Mouse (Mus musculus): ENCODE measurements around the gene Cep128.
A peak's percentile ranks its signal among the peaks of the same experiment; 100 is the strongest.

Cep128 gene

DNA sequence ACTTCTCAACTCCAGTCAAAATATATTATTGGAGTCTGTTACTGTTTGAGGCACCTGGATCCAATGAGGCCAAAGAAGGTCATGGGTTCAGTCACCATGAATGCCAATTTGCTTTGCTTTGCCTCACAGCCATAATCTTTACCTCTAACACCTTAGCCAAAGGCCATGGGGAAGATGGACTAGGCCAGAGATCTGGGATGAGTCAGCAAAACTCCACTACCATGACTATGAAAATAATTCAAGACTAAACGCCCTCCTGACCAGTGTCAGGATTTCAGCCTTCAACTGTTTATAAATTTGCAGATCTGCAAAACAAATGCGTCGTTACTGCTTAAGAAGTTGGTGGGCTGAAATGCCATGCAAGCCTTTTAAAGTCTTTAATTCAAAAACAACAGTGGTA lies 76.5 kb downstream of the Cep128 start:
- no peak for DNase-seq (ENCODE audit: low read depth)

DNA sequence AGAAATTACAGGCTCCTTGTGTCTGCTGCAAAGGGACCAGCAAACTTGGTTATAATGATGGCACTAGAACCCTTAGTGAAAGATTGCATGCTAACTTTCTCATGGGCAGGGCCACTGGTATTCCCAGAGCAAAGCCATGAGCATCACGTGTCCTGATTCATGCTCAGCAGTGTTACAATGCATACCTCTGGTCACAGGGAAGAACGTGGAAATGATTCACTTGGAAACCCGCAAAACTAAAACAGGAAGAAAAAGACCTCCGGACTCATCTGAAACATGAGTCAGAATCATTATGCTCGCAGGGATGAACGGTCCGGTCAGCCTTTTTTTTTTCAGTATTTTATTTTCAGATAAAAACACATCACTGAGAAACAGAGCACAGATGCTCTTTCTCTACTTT lies 78.4 kb downstream of the Cep128 start:
- no peak for DNase-seq (ENCODE audit: low read depth)

DNA sequence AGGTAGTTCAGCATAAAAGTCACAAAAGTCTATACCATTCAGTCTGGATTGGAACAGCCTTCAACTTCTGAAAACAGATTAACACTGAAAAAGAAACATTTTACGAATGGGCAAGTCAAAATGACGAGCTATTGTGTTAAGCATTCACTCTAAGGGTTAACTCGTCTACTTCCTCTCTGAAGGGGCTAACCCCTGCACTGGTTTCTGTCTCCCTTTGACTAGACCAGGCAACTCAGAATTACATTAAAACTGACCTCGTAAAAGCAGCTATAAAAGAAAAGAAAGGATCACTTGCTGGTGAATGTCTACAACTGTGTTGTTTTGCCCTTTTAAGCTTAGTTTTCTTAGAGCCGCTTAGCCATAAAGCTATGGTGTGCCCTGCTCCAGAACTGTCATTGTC lies 79.2 kb downstream of the Cep128 start:
- no peak for DNase-seq (ENCODE audit: low read depth)

DNA sequence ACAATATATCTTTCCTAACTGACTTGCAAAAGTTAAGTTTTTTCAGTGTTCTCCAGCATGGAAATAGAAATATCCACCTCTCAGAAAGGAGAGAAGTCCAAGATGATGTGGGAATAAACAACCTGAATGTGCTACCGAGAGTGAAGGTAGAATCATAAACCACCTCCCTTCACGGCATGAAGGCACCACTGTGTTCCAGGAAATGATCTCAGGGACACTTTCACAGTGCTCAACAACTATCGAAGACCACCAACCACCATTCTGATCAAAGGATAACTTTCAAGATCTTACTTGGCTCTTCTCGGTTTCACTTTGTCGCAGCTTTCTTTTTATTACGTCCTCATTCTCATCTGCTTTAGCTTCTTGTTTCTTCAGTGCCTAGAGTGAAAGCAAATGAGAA lies 85.5 kb downstream of the Cep128 start:
- DNase-seq (ENCODE audit: low read depth), result peak; percentile 54

DNA sequence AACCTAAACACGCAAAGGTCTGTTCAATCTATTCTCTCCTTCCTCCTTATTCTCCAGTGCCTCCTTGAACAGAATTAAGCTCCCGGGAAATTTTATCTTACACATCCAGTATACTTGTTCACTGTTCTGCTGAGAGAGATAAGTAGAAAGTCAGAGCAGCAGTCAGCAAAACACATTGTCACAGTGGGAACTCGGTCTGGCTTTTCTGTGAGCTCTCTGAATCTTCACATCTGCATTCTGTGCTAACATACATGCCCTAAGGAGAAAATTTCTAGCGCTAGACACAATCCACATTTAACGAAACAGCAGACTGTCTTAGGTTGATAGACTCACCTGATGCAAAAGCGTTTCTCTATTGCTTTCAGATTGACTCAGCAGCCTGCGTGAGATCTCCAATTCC lies 88.3 kb downstream of the Cep128 start:
- DNase-seq (ENCODE audit: low read depth), result peak; percentile 5

DNA sequence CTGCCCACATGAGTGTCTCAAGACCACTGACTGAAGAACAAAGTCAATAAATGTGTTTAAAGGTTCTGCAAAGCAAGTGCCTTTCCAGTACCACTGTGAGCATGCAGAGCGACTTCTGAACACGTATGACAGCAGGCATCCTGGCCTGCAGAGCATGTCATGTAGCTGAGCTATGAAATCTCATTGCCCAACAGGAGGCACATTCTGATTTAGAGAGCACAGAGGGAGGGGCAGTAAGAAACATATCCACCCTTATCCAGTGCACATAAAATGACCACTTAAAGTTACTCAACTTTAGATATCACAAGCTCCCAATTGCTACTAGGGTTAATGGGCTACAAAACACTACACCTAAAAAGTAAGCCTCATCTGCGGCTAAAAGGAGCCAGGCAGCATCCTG lies 88.8 kb downstream of the Cep128 start:
- DNase-seq (ENCODE audit: low read depth), result no peak

DNA sequence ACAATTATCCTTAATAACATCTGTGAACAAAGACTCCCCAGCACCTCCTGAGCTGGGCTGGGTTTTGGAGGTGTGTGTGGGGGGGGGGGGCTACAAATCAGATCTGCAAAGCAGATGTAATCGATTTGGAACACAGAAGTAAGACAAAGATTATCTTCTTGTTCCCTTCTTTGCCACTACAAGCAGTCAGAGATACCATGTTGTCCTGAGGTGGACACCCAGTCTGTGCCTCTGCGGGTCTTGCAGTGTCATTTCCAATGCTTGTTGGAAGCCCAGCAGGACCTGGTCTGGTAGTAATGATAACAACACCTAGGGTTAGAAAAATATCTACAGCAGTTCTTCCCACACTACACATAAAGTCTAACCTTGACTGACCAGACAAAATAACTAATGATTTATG lies 110.3 kb downstream of the Cep128 start:
- DNase-seq (ENCODE audit: low read depth), result no peak

DNA sequence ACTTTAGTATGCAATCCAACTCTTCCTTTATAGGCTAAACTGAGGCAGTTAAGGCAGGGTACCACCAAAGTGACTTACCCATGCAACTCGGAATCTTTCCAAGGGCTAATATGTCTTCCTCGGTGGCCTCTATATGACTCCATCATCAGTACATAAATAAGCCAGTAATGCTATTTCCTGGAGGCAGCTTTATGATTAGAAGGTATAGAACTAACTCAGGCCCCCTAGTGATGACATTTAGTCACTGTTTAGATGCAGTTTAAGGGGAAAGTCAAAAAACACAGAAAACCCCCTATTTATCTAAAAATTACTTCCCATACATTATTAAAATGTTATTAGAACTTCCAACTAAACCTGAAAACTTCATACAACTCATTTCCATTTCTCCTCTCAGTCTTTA lies 114.6 kb downstream of the Cep128 start:
- peak; percentile 22 for DNase-seq (ENCODE audit: low read depth)

DNA sequence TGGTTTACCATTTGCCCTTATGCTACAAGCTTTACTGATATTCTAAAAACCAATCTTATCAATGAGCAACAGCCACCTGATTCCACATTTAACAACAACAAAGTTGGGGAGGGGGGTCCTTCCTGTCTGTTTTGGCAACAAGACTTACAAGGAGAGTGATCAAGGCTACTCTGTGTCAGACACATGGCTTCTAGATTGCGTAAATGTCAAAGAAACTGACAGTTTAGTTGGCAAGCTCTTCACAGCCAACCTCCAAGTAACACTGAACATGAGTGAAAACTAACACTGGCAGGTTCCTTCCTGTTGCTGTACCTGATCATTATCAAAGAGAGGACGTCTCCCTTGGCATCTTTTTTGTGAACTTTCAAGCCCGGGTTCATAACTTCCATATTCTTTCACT lies 115.2 kb downstream of the Cep128 start:
- DNase-seq (ENCODE audit: low read depth), result peak; percentile 23

DNA sequence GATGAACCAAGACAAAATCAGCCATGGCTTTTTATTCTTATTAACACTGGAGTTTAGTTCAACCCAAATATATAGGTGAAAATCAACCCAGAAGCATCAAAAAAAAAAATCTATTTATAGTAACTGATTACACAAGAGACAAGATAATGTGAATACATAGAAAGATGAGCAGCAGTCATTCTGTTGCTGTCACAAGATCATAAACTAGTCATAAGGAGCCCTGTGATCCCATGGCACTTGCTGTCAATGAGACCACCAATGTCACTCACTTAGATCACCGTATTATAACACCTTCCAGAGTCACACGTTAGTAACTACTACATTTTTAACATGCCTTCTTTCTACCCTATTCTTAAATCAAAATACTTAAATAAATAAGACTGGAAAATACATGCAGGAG lies 118.2 kb downstream of the Cep128 start:
- DNase-seq (ENCODE audit: low read depth), result no peak

DNA sequence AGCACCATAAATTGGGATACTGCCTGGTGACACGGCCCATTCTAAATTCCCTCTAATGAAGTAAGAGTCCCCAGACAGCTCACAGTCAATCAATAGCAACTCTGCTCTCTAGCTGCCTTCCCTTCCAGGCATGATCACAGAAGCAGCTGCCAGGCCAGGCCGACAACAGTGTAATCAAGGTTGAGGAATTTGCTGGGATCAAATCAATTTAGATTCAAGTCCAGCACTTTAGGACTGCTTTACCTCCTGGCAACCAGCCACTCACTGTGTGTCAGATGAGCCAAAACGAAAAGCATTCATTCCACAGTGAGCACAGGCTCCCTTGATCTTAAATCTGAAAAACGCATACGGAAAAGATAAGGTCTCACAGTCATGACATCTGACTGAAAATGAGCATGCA lies 118.7 kb downstream of the Cep128 start:
- DNase-seq (ENCODE audit: low read depth), result no peak

DNA sequence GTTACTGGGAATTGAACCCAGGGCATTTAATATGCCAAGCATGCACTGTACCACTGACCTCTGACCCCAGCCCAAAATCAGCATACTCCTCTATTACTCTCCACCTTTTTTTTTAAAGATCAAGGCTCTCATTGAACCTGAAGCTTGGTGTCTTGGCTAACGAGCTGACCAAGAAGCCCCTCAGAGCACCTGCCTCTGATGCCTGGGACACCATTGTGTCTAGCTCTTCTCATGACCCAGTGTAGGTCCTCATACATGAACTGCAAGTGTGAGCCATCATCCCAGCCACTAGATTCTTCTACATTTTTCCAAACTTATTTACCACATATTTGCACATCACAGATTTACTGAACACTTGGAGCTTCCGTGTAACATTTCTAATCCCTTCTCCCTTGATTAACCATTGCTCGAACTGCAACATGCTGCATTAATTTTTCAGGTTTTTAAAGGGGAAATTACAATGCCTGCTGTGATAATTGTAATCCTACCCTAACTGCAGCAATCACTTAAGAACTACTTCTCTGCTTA lies 119.3 kb downstream of the Cep128 start:
- no peak for DNase-seq (ENCODE audit: low read depth)

DNA sequence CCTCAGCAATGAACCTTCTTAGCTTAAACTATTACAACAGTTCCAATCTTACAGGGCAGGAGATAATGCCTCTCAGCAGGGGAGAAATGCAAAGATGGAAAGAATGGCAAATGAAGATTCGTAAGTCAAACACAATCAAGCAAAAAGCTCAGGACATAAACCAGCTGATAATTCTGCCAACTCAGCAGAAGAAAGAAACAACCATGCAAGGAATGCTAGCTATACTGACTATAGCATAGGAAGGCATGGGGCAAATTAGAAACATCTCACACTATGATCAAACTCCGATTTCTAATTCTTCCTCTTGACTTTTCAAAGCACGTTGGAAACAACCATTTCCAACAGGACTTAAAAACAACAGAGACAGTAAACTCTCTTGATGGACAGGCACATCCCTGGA lies 120.5 kb downstream of the Cep128 start:
- no peak for DNase-seq (ENCODE audit: low read depth)

DNA sequence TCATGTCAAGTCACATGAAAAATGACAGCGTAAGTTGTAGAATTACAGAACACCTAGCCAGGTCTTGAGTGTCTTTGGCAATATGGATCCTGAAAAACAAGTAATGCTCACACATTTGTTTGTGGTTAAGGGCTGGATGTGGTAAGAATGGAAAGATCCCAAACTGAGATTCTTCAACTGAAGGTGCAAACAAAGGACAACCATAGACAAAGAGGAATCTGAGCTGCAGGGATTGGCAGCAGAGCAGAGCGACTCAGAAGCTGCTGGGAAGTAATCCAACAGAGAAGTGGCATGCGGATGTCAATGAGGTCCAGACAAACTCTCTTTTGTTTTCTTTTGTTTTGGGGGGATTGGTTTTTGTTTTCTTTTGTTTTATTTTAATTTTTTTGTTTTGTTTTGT lies 121.4 kb downstream of the Cep128 start:
- DNase-seq (ENCODE audit: low read depth), result no peak

DNA sequence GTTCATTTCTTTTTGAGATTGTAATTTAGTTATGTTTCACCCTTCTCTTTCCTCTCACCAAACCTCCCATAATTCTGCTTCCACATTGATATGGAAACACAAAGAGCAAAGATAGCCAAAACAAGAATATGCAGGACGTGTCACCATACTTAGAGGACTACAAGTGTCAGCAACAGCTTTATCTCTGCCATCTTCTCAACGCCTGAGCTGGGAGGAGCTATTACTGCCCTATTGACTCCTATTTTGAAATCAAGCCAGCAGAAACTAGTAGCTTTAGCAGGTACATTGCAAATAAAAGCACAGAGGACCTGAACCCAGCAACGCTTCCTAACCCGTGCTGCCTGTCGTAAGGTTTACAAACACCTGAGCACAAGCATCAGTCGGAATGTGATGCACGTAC lies 127.9 kb downstream of the Cep128 start:
- no peak for DNase-seq (ENCODE audit: low read depth)

DNA sequence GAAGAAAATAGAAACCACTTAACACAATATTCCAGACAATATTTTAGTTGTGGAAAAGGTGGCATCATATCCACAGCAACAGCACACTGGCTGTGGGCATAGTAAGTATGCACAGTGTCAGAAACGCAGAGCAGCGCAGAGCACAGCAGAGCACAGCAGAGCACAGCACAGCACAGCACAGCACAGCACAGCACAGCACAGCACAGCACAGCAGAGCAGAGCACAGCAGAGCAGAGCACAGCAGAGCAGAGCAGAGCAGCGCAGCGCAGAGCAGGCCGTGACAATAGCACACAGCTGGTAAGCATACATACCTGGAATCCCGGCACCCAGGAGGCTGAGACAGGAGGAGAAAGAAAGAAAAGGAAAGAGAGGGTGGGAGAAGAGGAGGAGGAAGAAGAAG lies 129.4 kb downstream of the Cep128 start:
- no peak for DNase-seq (ENCODE audit: low read depth)

DNA sequence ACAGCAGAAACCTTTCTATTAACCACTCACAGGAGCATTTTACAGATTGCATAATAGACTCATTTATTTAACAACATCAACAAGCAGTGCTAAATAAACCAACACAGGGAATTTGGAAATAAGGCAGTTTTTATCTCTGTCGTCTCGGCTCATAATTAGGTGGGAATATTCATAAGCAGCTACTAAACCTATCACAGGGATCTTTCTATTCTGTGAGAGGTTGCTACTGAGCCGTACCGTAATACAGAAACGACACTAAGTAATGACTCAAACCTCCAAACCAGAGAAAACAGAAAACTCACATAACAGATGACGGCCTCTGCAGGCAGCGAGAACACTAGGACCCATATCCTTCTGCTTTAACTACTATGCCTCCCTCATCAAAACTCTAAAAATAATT lies 163.6 kb downstream of the Cep128 start:
- no peak for DNase-seq (ENCODE audit: low read depth)

DNA sequence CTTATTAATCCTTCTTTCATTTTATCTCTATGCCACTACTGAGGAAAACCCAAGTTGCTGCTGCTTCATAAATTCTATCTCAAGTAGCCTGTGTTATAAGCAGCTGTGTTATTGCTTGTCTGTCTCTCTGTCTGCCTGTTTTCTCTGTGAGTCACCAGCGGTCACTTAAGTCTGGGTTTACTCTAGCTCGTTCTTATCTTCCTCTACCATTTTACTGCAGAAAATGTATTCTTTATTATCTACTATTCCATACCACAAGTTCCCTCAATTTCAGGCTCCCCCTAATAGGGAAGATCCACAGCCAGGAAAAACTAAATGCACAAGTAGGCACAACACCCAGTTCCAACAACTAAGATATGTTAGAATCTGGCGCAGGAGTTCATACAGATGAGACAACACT lies 178.7 kb downstream of the Cep128 start:
- DNase-seq (ENCODE audit: low read depth), result no peak

DNA sequence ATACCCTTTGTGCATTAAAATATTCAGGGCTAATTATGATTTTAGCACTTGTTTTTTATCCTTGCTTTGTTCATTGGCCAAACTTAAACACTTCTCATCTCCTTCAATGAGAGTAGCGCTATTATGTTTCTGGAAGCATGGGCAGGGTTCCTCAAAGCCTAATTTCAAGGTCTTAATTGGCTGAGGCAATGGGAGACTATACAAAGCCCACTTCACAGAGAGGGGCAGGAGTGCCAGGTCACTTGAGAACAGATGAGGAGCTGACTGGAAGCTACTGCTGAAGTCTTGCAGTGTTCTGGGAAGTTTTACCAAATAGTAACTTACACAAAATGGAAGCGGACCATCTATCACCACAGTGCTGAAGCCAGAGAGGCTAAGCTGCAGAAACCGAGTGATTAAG lies 179.9 kb downstream of the Cep128 start:
- no peak for DNase-seq (ENCODE audit: low read depth)

DNA sequence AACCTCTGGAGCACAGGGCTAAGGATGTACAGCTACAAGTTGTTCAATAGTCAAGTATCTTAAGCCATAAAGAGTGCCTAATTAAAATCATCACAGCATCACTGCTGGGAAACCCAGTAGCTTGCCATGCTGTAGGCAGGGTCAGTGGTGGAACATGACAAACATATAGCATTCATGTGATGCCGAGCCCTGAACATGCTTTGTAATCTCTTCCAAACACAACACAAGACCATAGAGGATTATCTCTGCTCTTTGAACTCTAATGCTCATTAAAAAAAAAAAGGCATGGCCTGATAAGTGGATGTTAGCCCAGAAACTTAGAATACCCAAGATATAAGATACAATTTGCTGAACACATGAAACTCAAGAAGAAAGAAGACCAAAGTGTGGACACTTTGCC lies 181.7 kb downstream of the Cep128 start:
- DNase-seq (ENCODE audit: low read depth), result no peak

DNA sequence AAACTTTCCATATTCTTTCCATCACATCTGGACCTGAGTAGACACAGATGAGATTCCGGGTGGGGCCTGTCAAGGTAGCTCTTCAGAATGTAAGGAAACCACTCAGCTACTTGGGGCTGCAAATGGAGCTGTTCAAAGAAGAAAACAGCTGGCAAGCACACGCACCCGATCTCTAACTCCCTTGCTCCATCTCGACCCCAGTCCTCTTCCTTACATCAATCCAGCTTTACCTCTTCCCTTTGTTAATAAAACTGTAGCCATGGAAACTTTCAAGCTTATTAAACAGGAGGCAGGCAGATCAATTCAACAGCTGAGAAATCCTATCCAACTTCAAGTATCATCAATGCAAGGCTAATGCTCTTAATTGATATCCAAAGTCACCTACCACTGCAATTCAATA lies 195.1 kb downstream of the Cep128 start:
- DNase-seq (ENCODE audit: low read depth), result no peak

DNA sequence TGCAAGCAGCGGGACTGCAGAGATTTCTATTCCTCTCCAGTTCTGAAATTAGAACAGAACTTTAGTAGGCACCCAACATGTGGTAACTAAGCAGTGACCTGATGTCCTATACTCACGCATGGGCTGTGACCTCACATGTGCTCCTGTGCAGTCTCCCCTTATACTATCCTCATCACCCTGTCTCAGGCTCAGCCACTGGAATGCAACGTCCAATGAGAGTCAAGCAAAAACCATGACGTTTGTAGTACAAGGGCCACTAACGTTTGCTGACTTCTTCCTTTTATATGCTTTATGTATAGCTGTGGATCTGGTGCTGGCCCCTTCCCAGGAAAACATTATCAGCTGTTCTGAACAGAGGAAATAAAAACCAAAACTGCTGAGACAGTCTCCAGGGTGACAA lies 198.6 kb downstream of the Cep128 start:
- no peak for DNase-seq (ENCODE audit: low read depth)

DNA sequence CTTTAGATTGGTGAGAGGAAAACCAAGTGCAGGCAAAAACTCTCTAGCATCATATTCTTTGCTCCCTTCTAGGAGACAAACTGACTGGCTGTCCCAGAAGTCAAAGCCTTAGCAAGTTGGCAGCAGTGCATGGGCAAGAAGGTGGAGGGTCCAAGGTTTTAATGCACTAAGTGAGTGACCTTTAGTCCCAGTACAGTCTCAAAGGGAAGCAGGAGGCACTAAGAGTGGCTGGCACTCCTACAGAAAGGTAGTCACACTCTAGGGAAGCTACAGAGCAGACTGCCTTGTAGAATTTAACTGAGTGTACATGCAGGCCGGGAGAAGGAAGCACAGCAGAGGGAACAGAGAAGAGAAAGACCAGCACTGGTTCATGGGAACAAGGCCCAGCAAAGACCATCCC lies 199.6 kb downstream of the Cep128 start:
- DNase-seq (ENCODE audit: low read depth), result no peak

DNA sequence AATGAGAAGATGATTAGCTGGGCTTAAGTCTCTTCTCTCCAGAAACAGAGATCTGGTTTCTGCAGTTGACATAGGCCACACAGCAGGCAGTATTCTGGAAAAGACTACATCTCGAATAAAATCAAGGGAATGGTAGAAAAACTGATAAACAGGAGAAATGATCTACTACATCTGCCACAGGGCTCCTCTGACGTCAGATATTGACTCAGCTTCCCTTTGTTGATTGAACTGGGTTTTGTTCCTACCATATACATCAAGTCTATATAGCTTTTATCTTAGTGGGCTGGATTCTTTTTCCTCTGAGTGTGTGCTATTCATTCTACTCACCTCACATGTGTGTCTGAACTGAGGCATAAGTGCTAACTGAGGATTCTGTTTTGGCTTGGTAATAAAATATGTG lies 200.3 kb downstream of the Cep128 start:
- DNase-seq (ENCODE audit: low read depth), result no peak

DNA sequence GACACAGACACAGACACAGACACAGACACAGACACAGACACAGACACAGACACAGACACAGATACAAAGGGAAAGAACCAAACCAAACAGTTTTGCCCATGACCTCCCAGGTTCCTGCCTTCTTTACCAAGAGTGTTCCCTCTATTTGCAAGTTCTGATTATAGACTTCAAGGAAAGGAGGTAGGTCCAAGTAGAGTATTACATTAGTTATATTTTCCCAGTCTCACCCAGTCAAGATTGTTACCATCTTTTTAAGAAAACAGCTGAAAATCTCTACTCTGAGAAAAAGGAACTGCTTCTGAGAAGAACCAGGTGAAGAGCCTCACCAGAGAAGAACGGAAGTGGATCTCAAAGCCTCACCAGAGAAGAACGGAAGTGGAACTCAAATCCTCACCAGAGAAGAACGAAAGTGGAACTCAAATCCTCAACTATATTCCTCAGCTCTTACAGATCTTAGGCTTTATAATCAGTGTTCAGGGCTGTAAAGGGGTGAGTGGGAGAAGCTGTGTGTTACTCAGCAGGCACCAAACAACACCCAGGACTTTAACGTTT lies 200.8 kb downstream of the Cep128 start:
- peak; percentile 82 for DNase-seq (ENCODE audit: low read depth)
